Comparison of ENCODE assay signal across 27 mouse cellular contexts in genomic region chr12:32508671-32509070, GRCm38 (mm10).
"Had no signal": no experiment of that assay in that cellular context is flagged by ENCODE, and none has a peak within 500 bp of the region (broad histone marks: within the 10 kb centered on the region; RNA-seq: fewer than 3 reads in every experiment).

No protein-coding gene starts in this region.

- H3K9ac ChIP-seq: embryonic facial prominence, embryonic 12.5 days; embryonic facial prominence, embryonic 13.5 days; embryonic facial prominence, embryonic 15.5 days; forebrain, embryonic 12.5 days; forebrain, embryonic 13.5 days; forebrain, embryonic 15.5 days; forebrain, postnatal 0 days had no signal

- H3K27me3 ChIP-seq: embryonic facial prominence, embryonic 12.5 days; embryonic facial prominence, embryonic 13.5 days; embryonic facial prominence, embryonic 15.5 days; forebrain, embryonic 12.5 days; forebrain, embryonic 13.5 days; forebrain, embryonic 15.5 days had no signal

- H3K4me2 ChIP-seq: embryonic facial prominence, embryonic 12.5 days; embryonic facial prominence, embryonic 13.5 days; embryonic facial prominence, embryonic 15.5 days; forebrain, embryonic 12.5 days; forebrain, embryonic 13.5 days; forebrain, embryonic 15.5 days had no signal

- ATAC-seq: forebrain, embryonic 13.5 days; forebrain, embryonic 14.5 days; forebrain, embryonic 15.5 days; forebrain, embryonic 16.5 days; forebrain, postnatal 0 days had no signal

- H3K27ac ChIP-seq: embryonic facial prominence, embryonic 10.5 days; embryonic facial prominence, embryonic 12.5 days; embryonic facial prominence, embryonic 13.5 days; embryonic facial prominence, embryonic 15.5 days; forebrain, embryonic 10.5 days; forebrain, embryonic 12.5 days; forebrain, embryonic 13.5 days; forebrain, embryonic 15.5 days; gastrocnemius, adult 2 months had no signal

- DNase-seq: cerebellum, adult 2 months; cerebellum, adult 8-10 months; cerebellum, adult 9-10 months; cerebellum, adult 9-11 months; cerebellum, postnatal 10 days; cerebellum, postnatal 14 days; cerebellum, postnatal 25 days; cerebellum, postnatal 36 days; embryo, embryonic 11 days; forebrain, postnatal 0 days; gastrocnemius, adult 2 months; gastrocnemius, postnatal 10 days; gastrocnemius, postnatal 14 days; gastrocnemius, postnatal 25 days; gastrocnemius, postnatal 36 days; heart, adult 18-20 months had no signal

- H3K36me3 ChIP-seq: embryonic facial prominence, embryonic 10.5 days; embryonic facial prominence, embryonic 12.5 days; embryonic facial prominence, embryonic 13.5 days; embryonic facial prominence, embryonic 15.5 days; forebrain, embryonic 10.5 days; forebrain, embryonic 12.5 days; forebrain, embryonic 15.5 days had no signal

- H3K4me3 ChIP-seq: embryonic facial prominence, embryonic 10.5 days; embryonic facial prominence, embryonic 12.5 days; embryonic facial prominence, embryonic 13.5 days; embryonic facial prominence, embryonic 15.5 days; erythroblast, embryonic 14.5 days; forebrain, embryonic 10.5 days; forebrain, embryonic 12.5 days; forebrain, embryonic 13.5 days; forebrain, embryonic 15.5 days; gastrocnemius, adult 2 months had no signal

- H3K4me1 ChIP-seq: embryonic facial prominence, embryonic 10.5 days; embryonic facial prominence, embryonic 12.5 days; embryonic facial prominence, embryonic 13.5 days; embryonic facial prominence, embryonic 15.5 days; forebrain, embryonic 10.5 days; forebrain, embryonic 12.5 days; forebrain, embryonic 13.5 days; forebrain, embryonic 15.5 days had no signal

- H3K9me3 ChIP-seq: embryonic facial prominence, embryonic 10.5 days; embryonic facial prominence, embryonic 12.5 days; embryonic facial prominence, embryonic 13.5 days; embryonic facial prominence, embryonic 15.5 days; forebrain, embryonic 10.5 days; forebrain, embryonic 12.5 days; forebrain, embryonic 13.5 days; forebrain, embryonic 15.5 days had no signal
